Mouse (Mus musculus): Measurements from ENCODE around the gene Gpr107. TPM values are rescaled to one million over a fixed set of nuclear protein-coding genes. Genes with fewer than 3 reads are reported as not detected.

The Gpr107 gene
- polyA plus RNA-seq, 1 experiment from 2014 or later: 36.4 TPM

GRCm38 (mm10) chr2:31267447-31267846 lies 115.3 kb downstream of the Gpr107 start:
- Histone ChIP-seq H3K9ac (replicated peaks) (no peak overlapping the region), H3K9me3 (no peaks in the 10 kb centered on the region), H3K36me3 (peaks cover 20% of the 10 kb centered on the region; the same call in 1 of the 2 replicates), H3K27ac (no peak overlapping the region), H3K4me2 (no peak overlapping the region), H3K4me3 (replicated peaks) (no peak overlapping the region), H3K4me1 (replicated peaks) (peaks cover 62% of the 10 kb centered on the region), H3K27me3 (no peaks in the 10 kb centered on the region)
- no peak for ATAC-seq (ENCODE audit: insufficient number of reproducible peaks, insufficient read depth, low FRiP score, low TSS enrichment, low read depth)
- WGBS: 56% methylated on average over 6 of the region's 6 CpGs

Other genes starting within 250 kb of the Gpr107 start
- gene Ptges, start 222.5 kb upstream of the Gpr107 start, polyA plus RNA-seq (2016; fragmentation: Nextera tagmentation; extraction: Ambion mirVana): 11.5 and 12.8 TPM in 2 replicates
- 30.7 and 32.0 TPM in 2 replicates for gene Tor1b, start 199.4 kb upstream of the Gpr107 start, polyA plus RNA-seq (2016; fragmentation: Nextera tagmentation; extraction: Ambion mirVana)
- gene Tor1a, start 184.4 kb upstream of the Gpr107 start, polyA plus RNA-seq (2016; fragmentation: Nextera tagmentation; extraction: Ambion mirVana): 84.3 and 88.0 TPM in 2 replicates
- gene BC005624, start 170.1 kb upstream of the Gpr107 start, polyA plus RNA-seq (2016; fragmentation: Nextera tagmentation; extraction: Ambion mirVana): 55.9 and 57.8 TPM in 2 replicates
- 18.5 and 20.6 TPM in 2 replicates for gene Usp20, start 170.0 kb upstream of the Gpr107 start, polyA plus RNA-seq (2016; fragmentation: Nextera tagmentation; extraction: Ambion mirVana)
- 15.3 and 19.8 TPM in 2 replicates for gene Fnbp1, start 10.3 kb upstream of the Gpr107 start, polyA plus RNA-seq (2016; fragmentation: Nextera tagmentation; extraction: Ambion mirVana)
- gene Ncs1, start 93.5 kb downstream of the Gpr107 start, polyA plus RNA-seq (2016; fragmentation: Nextera tagmentation; extraction: Ambion mirVana): 53.6 and 54.4 TPM in 2 replicates
- 0.19 TPM in 1 of 2 replicates, not detected in the other for gene Hmcn2, start 162.1 kb downstream of the Gpr107 start, polyA plus RNA-seq (2016; fragmentation: Nextera tagmentation; extraction: Ambion mirVana)